Mouse (Mus musculus) liver (tissue): ENCODE measurements at regions not wholly inside any gene's neighbourhood (a gene's known extent, or its start where the extent isn't known, plus 50 kb on each side); places are given as distances from the start of the nearest gene placed in this dataset.
A peak's percentile ranks its signal among the peaks of the same experiment; 100 is the strongest.

Source experiments
- DNase-seq: peaks from one replicate; pipeline ENCODE4 v3.0.0-alpha.2; 2020; ENCODE audit warnings: mixed read lengths

GRCm38 (mm10) chr1:186286401-186286800 is 169.3 kb upstream of the Lyplal1 start:
- no peak for DNase-seq

GRCm38 (mm10) chr1:186277981-186278634 is 161.0 kb upstream of the Lyplal1 start:
- DNase-seq = no peak

- no peak for DNase-seq
Measured at GRCm38 (mm10) chr1:186271436-186271835, 154.3 kb upstream of the Lyplal1 start.

GRCm38 (mm10) chr1:186267317-186267716 is 150.2 kb upstream of the Lyplal1 start:
- DNase-seq = no peak

GRCm38 (mm10) chr1:186264639-186265038 is 147.5 kb upstream of the Lyplal1 start:
- peak; percentile 22 for DNase-seq

- no peak for DNase-seq
Measured at GRCm38 (mm10) chr1:186263955-186264354, 146.8 kb upstream of the Lyplal1 start.

GRCm38 (mm10) chr1:186263196-186263595 is 146.1 kb upstream of the Lyplal1 start:
- DNase-seq = no peak

- no peak for DNase-seq
Measured at GRCm38 (mm10) chr1:186262040-186262439, 144.9 kb upstream of the Lyplal1 start.

- peak; percentile 49 for DNase-seq
Measured at GRCm38 (mm10) chr1:186261326-186261833, 144.3 kb upstream of the Lyplal1 start.

- DNase-seq = no peak
Measured at GRCm38 (mm10) chr1:186257611-186258010, 140.5 kb upstream of the Lyplal1 start.

- no peak for DNase-seq
Measured at GRCm38 (mm10) chr1:186255476-186256080, 138.5 kb upstream of the Lyplal1 start.

- no peak for DNase-seq
Measured at GRCm38 (mm10) chr1:186254500-186254899, 137.4 kb upstream of the Lyplal1 start.

GRCm38 (mm10) chr1:186252551-186252950 is 135.4 kb upstream of the Lyplal1 start:
- DNase-seq = no peak

GRCm38 (mm10) chr1:186250316-186250715 is 133.2 kb upstream of the Lyplal1 start:
- no peak for DNase-seq

- DNase-seq = no peak
Measured at GRCm38 (mm10) chr1:186249214-186249613, 132.1 kb upstream of the Lyplal1 start.

- no peak for DNase-seq
Measured at GRCm38 (mm10) chr1:186245723-186246440, 128.8 kb upstream of the Lyplal1 start.

- DNase-seq = no peak
Measured at GRCm38 (mm10) chr1:186241112-186241511, 124.0 kb upstream of the Lyplal1 start.

- DNase-seq = no peak
Measured at GRCm38 (mm10) chr1:186237556-186237955, 120.4 kb upstream of the Lyplal1 start.

- DNase-seq = no peak
Measured at GRCm38 (mm10) chr1:186236267-186237020, 119.3 kb upstream of the Lyplal1 start.

GRCm38 (mm10) chr1:186234536-186234935 is 117.4 kb upstream of the Lyplal1 start:
- DNase-seq = no peak

- DNase-seq = no peak
Measured at GRCm38 (mm10) chr1:186230476-186230875, 113.4 kb upstream of the Lyplal1 start.

GRCm38 (mm10) chr1:186229856-186230255 is 112.7 kb upstream of the Lyplal1 start:
- DNase-seq = no peak

- DNase-seq = no peak
Measured at GRCm38 (mm10) chr1:186228396-186228795, 111.3 kb upstream of the Lyplal1 start.
